Mouse (Mus musculus): ENCODE data around the gene Col24a1.

DNA sequence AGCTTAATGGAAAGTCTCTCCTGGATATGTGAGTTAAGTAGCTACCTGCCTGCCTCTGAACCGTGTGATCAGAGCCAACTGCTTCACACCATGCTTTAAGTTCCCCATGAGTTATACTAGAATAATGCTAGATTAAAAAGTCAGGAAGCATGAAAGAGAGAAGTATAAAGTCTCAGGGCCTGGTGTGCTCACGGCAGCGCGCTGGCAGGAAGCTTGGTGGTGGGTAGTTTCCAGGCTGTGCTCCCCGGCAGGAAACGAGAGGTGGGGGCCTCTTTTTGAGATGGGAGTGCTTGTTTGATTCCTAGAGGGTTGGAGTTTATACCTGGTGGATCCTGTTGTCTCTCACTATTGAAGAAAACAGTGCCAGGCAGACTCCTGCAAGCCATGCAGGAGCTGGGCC lies 303.1 kb downstream of the Col24a1 start:
- no peak for TF ChIP-seq CTCF (IDR thresholded peaks at IDR 0.05)
- TF ChIP-seq EP300 (IDR thresholded peaks at IDR 0.05) = no peak

All from lung, postnatal 0 days (tissue).